8 mouse cellular contexts compared by ENCODE assay signal in genomic region chr2:153160844-153161683, GRCm38 (mm10). TPM values are rescaled to one million over a fixed set of nuclear protein-coding genes. Genes with fewer than 3 reads are reported as not detected.
DNase-seq lines count a peak whose midpoint lies in the region; ATAC-seq lines count a peak whose summit lies in the region.

Tm9sf4 (plus strand) TSS chr2:153161303.

- 9% methylated on average over 34 of the region's 34 CpGs for WGBS in hindbrain, embryonic 15.5 days

- no peaks in the 10 kb centered on the region for H3K9me3 ChIP-seq in hindbrain, embryonic 15.5 days

- no peaks in the 10 kb centered on the region for H3K27me3 ChIP-seq in hindbrain, embryonic 15.5 days

- peak; percentile 92 for DNase-seq in T-cell, adult 2 months (ENCODE audit: low spot score)
- DNase-seq in cerebellum, postnatal 36 days = peak; percentile 90 to 97
- DNase-seq in frontal cortex, postnatal 36 days (ENCODE audit: low spot score in 2 of 2) = peak; percentile 97
- DNase-seq in left cerebral cortex, adult 11 months (ENCODE audit: low spot score) = peak; percentile 89
- peak; percentile 88 to 92 for DNase-seq in lung, postnatal 4 days
- peak; percentile 87 for DNase-seq in retina, postnatal 7 days (ENCODE audit: low read depth, low spot score)
- peak; percentile 90 for DNase-seq in urinary bladder, adult 2 months (ENCODE audit: low spot score)

- ATAC-seq in hindbrain, embryonic 15.5 days (ENCODE audit: low FRiP score, low read depth) = peak; percentile 94

- H3K36me3 ChIP-seq in hindbrain, embryonic 15.5 days = no peaks in the 10 kb centered on the region

- H3K27ac ChIP-seq in hindbrain, embryonic 15.5 days (replicated peaks) = peak within 1 kb of the TSS; percentile 98

- peak within 1 kb of the TSS; percentile 72 for H3K4me3 ChIP-seq in hindbrain, embryonic 15.5 days

- H3K9ac ChIP-seq in hindbrain, embryonic 15.5 days = peak within 1 kb of the TSS; percentile 72

- H3K4me1 ChIP-seq in hindbrain, embryonic 15.5 days (replicated peaks) = peaks cover 17% of the 10 kb centered on the region

- peak within 1 kb of the TSS; percentile 81 for H3K4me2 ChIP-seq in hindbrain, embryonic 15.5 days

RNA-seq across cellular contexts. Expression of gene Tm9sf4, which starts in this region (rescaled TPM):
- polyA plus RNA-seq in hindbrain, embryonic 15.5 days (2015; fragmentation: Nextera tagmentation; extraction: Ambion mirVana) = 77.8 and 85.6 TPM in 2 replicates
- polyA plus RNA-seq in urinary bladder, adult 2 months (2012; rRNA removed) = 32.9 and 40.1 TPM in 2 replicates

Comparison
In these comparisons a context has a peak if more than half of its experiments do, and no peak if none do; other contexts are left out.
1. Peak in every context shown above with its lines: DNase-seq, ATAC-seq, H3K4me3 ChIP-seq and H3K27ac ChIP-seq.